In the genomic region with DNA sequence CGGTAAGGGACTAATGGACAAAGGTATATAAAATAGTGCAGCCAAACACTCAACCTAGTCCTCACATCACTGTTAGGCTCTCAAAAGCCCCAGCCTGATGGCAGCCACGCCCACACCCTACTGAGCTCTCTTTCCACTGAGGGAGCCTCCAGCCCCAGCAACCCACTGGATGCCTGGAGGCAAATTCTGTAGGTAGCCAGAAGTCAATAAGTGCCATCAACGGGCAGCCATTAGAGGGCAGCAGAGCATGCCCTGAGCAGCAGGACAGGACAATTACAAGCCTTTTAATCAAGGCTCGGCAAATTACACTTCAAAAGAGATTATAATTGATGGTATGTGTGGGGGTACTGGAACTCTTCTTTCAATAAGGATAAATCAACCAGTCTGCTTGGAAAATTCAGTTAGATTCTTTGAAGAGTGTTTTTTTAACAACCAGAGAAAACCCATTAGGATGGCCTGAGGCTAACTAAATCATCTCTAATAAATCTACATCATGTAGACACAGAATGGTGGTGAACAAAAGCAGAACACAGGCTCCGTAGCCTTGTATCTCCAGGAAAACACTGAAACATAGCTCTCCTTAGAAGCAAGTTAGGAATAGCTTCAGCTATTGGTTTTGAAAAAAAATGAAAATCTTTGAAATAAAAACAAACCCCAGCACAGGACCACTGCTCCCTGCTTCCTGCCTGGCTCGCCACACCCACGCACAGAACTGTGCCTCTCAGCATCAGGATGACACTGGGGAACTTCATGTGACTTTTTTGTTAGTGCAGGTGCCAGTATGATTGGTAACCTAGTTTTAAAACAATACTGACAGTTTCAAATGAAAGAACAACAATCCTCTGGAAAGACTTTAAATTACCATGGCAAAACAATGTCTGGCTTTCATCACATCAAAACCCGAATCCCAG, we compare ENCODE assay signal across 9 mouse cellular contexts. TPM values are rescaled to one million over a fixed set of nuclear protein-coding genes. Genes with fewer than 3 reads are reported as not detected.
DNase-seq lines count a peak whose midpoint lies in the region; ATAC-seq and TF ChIP-seq lines count a peak whose summit lies in the region.
"Had no signal": no experiment of that assay in that cellular context is flagged by ENCODE, and none has a peak within 500 bp of the region (broad histone marks: within the 10 kb centered on the region; RNA-seq: fewer than 3 reads in every experiment).

No protein-coding gene starts in this region.

- peak; percentile 37 for DNase-seq in liver, adult 2 months (ENCODE audit: extremely low read depth, low read depth, low spot score)
- DNase-seq in liver, embryonic 11.5 days (ENCODE audit: low spot score), result no peak
- peak; percentile 67 for DNase-seq in embryonic facial prominence, embryonic 14.5 days (ENCODE audit: low spot score)
- DNase-seq in liver, postnatal 0 days, result peak; percentile 52
- DNase-seq in left cerebral cortex, postnatal 36 days (ENCODE audit: low spot score in 2 of 2), result no peak

- intact Hi-C loops in left cerebral cortex, postnatal 36 days (cut with DNase I), result no loop called here

- no peaks in the 10 kb centered on the region for H3K27me3 ChIP-seq in liver, adult 2 months (ENCODE audit: control insufficient read depth, insufficient read depth, low read length)
- H3K27me3 ChIP-seq in liver, embryonic 11.5 days (replicated peaks; ENCODE audit: control insufficient read depth, insufficient read depth, low read length), result no peaks in the 10 kb centered on the region
- no peaks in the 10 kb centered on the region for H3K27me3 ChIP-seq in embryonic facial prominence, embryonic 14.5 days (replicated peaks; ENCODE audit: control insufficient read depth, insufficient read depth, low read length)
- no peaks in the 10 kb centered on the region for H3K27me3 ChIP-seq in hindbrain, embryonic 15.5 days
- H3K27me3 ChIP-seq in liver, postnatal 0 days (ENCODE audit: insufficient read depth, low read length), result no peaks in the 10 kb centered on the region
- no peaks in the 10 kb centered on the region for H3K27me3 ChIP-seq in neural tube, embryonic 14.5 days (ENCODE audit: control insufficient read depth, insufficient read depth, low read length)
- H3K27me3 ChIP-seq: embryonic facial prominence, embryonic 13.5 days had no signal

- H3K4me1 ChIP-seq in liver, adult 2 months (ENCODE audit: control insufficient read depth, insufficient read depth, low read length), result no peaks in the 10 kb centered on the region
- no peaks in the 10 kb centered on the region for H3K4me1 ChIP-seq in liver, embryonic 11.5 days (replicated peaks; ENCODE audit: control insufficient read depth, insufficient read depth, low read length)
- no peaks in the 10 kb centered on the region for H3K4me1 ChIP-seq in bone marrow, adult 2 months (ENCODE audit: control insufficient read depth, insufficient read depth, low read length)
- H3K4me1 ChIP-seq in embryonic facial prominence, embryonic 14.5 days (ENCODE audit: control insufficient read depth, insufficient read depth, low read length), result peaks cover 12% of the 10 kb centered on the region
- H3K4me1 ChIP-seq in hindbrain, embryonic 15.5 days (replicated peaks), result peaks cover 17% of the 10 kb centered on the region
- no peaks in the 10 kb centered on the region for H3K4me1 ChIP-seq in liver, postnatal 0 days (ENCODE audit: insufficient read depth)
- H3K4me1 ChIP-seq in neural tube, embryonic 14.5 days (ENCODE audit: control insufficient read depth, insufficient read depth, low read length), result peaks cover 10% of the 10 kb centered on the region

- no peak overlapping the region for H3K4me2 ChIP-seq in liver, embryonic 11.5 days
- no peak overlapping the region for H3K4me2 ChIP-seq in embryonic facial prominence, embryonic 14.5 days (ENCODE audit: low read depth, low read length)
- H3K4me2 ChIP-seq in hindbrain, embryonic 15.5 days, result no peak overlapping the region
- no peak overlapping the region for H3K4me2 ChIP-seq in liver, postnatal 0 days (ENCODE audit: low read depth, low read length)
- H3K4me2 ChIP-seq in neural tube, embryonic 14.5 days (ENCODE audit: low read depth, low read length), result no peak overlapping the region
- H3K4me2 ChIP-seq: embryonic facial prominence, embryonic 13.5 days had no signal

- ATAC-seq in liver, embryonic 11.5 days (replicated peaks; ENCODE audit: low FRiP score), result no peak
- peak; percentile 59; the same call in 1 of the 2 replicates for ATAC-seq in embryonic facial prominence, embryonic 14.5 days (ENCODE audit: low read depth)
- 0 out of 2 replicates have a peak, but pooled peaks have one; percentile 29 for ATAC-seq in hindbrain, embryonic 15.5 days (ENCODE audit: low FRiP score, low read depth)
- no peak for ATAC-seq in liver, postnatal 0 days
- ATAC-seq in neural tube, embryonic 14.5 days (ENCODE audit: low read depth), result peak; percentile 56; the same call in 1 of the 2 replicates

- 53% methylated on average over 8 of the region's 8 CpGs for WGBS in liver, adult 2 months
- WGBS in liver, embryonic 11.5 days, result 43% methylated on average over 8 of the region's 8 CpGs
- 50% methylated on average over 8 of the region's 8 CpGs for WGBS in bone marrow, adult 2 months
- 26% methylated on average over 8 of the region's 8 CpGs for WGBS in embryonic facial prominence, embryonic 14.5 days
- WGBS in hindbrain, embryonic 15.5 days, result 31% methylated on average over 8 of the region's 8 CpGs
- 40% methylated on average over 8 of the region's 8 CpGs for WGBS in liver, postnatal 0 days (ENCODE audit: insufficient replicate concordance)
- WGBS in neural tube, embryonic 14.5 days, result 23% methylated on average over 8 of the region's 8 CpGs

- no peak overlapping the region for H3K27ac ChIP-seq in liver, adult 2 months (replicated peaks; ENCODE audit: insufficient read depth, low read depth, low read length)
- no peak overlapping the region for H3K27ac ChIP-seq in liver, embryonic 11.5 days (ENCODE audit: low read depth, low read length)
- no peak overlapping the region for H3K27ac ChIP-seq in bone marrow, adult 2 months (ENCODE audit: control insufficient read depth, insufficient read depth, low read depth, low read length, poor library complexity)
- H3K27ac ChIP-seq in embryonic facial prominence, embryonic 14.5 days (replicated peaks; ENCODE audit: low read depth, low read length), result no peak overlapping the region
- no peak overlapping the region; the same call in 1 of the 2 replicates for H3K27ac ChIP-seq in hindbrain, embryonic 15.5 days (replicated peaks)
- no peak overlapping the region for H3K27ac ChIP-seq in liver, postnatal 0 days (ENCODE audit: low read depth)
- no peak overlapping the region for H3K27ac ChIP-seq in neural tube, embryonic 14.5 days (ENCODE audit: low read depth, low read length)
- H3K27ac ChIP-seq: embryonic facial prominence, embryonic 13.5 days had no signal

- H3K36me3 ChIP-seq in liver, adult 2 months (ENCODE audit: control insufficient read depth, insufficient read depth, low read length), result no peaks in the 10 kb centered on the region
- no peaks in the 10 kb centered on the region for H3K36me3 ChIP-seq in liver, embryonic 11.5 days (ENCODE audit: control insufficient read depth, insufficient read depth, low read length)
- 0 out of 2 replicates have a peak, but pooled peaks cover 2% of the 10 kb centered on the region for H3K36me3 ChIP-seq in embryonic facial prominence, embryonic 14.5 days (ENCODE audit: control insufficient read depth, insufficient read depth, low read length)
- H3K36me3 ChIP-seq in hindbrain, embryonic 15.5 days, result no peaks in the 10 kb centered on the region
- no peaks in the 10 kb centered on the region for H3K36me3 ChIP-seq in liver, postnatal 0 days (replicated peaks; ENCODE audit: insufficient read depth, low read length)
- no peaks in the 10 kb centered on the region for H3K36me3 ChIP-seq in neural tube, embryonic 14.5 days (ENCODE audit: control insufficient read depth, insufficient read depth, low read length)
- H3K36me3 ChIP-seq: embryonic facial prominence, embryonic 13.5 days had no signal

- no peak overlapping the region for H3K4me3 ChIP-seq in liver, adult 2 months (ENCODE audit: insufficient read depth, low read depth, low read length)
- H3K4me3 ChIP-seq in liver, embryonic 11.5 days (ENCODE audit: low read depth, low read length), result no peak overlapping the region
- H3K4me3 ChIP-seq in bone marrow, adult 2 months (replicated peaks; ENCODE audit: control insufficient read depth, low read depth, low read length), result no peak overlapping the region
- no peak overlapping the region for H3K4me3 ChIP-seq in embryonic facial prominence, embryonic 14.5 days (ENCODE audit: low read depth, low read length)
- H3K4me3 ChIP-seq in hindbrain, embryonic 15.5 days, result no peak overlapping the region
- no peak overlapping the region for H3K4me3 ChIP-seq in liver, postnatal 0 days (ENCODE audit: low read depth, low read length)
- no peak overlapping the region for H3K4me3 ChIP-seq in neural tube, embryonic 14.5 days (ENCODE audit: low read depth, low read length)
- H3K4me3 ChIP-seq: embryonic facial prominence, embryonic 13.5 days had no signal

- H3K9ac ChIP-seq in liver, adult 2 months (ENCODE audit: low read depth, low read length), result no peak overlapping the region
- no peak overlapping the region for H3K9ac ChIP-seq in liver, embryonic 11.5 days (ENCODE audit: low read depth, low read length)
- no peak overlapping the region for H3K9ac ChIP-seq in embryonic facial prominence, embryonic 14.5 days (ENCODE audit: low read depth, low read length)
- H3K9ac ChIP-seq in hindbrain, embryonic 15.5 days, result no peak overlapping the region
- no peak overlapping the region for H3K9ac ChIP-seq in liver, postnatal 0 days (replicated peaks)
- H3K9ac ChIP-seq in neural tube, embryonic 14.5 days (replicated peaks; ENCODE audit: low read depth, low read length), result no peak overlapping the region
- H3K9ac ChIP-seq: embryonic facial prominence, embryonic 13.5 days had no signal

- no peaks in the 10 kb centered on the region for H3K79me2 ChIP-seq in liver, adult 2 months (ENCODE audit: control insufficient read depth, insufficient read depth, low read length)

- peak; percentile 89 for TF ChIP-seq CTCF in liver, adult 2 months (IDR thresholded peaks at IDR 0.05; ENCODE audit: low read depth, low read length)
- peak; percentile 52 for TF ChIP-seq CTCF in bone marrow, adult 2 months (IDR thresholded peaks at IDR 0.05; ENCODE audit: control insufficient read depth, insufficient read depth, low read length)
- TF ChIP-seq CTCF in liver, postnatal 0 days (IDR thresholded peaks at IDR 0.05; ENCODE audit: low read depth), result peak; percentile 79

- no peaks in the 10 kb centered on the region for H3K9me3 ChIP-seq in liver, embryonic 11.5 days (ENCODE audit: control insufficient read depth, low read length)
- H3K9me3 ChIP-seq in embryonic facial prominence, embryonic 14.5 days (ENCODE audit: control insufficient read depth, low read length), result no peaks in the 10 kb centered on the region
- no peaks in the 10 kb centered on the region for H3K9me3 ChIP-seq in hindbrain, embryonic 15.5 days
- no peaks in the 10 kb centered on the region for H3K9me3 ChIP-seq in liver, postnatal 0 days (ENCODE audit: low read length)
- no peaks in the 10 kb centered on the region for H3K9me3 ChIP-seq in neural tube, embryonic 14.5 days (ENCODE audit: control insufficient read depth, low read length)
- H3K9me3 ChIP-seq: embryonic facial prominence, embryonic 13.5 days had no signal

- no peak for TF ChIP-seq POLR2A in liver, adult 2 months (IDR thresholded peaks at IDR 0.05; ENCODE audit: extremely low read depth, insufficient read depth, low read length)
- TF ChIP-seq POLR2A in bone marrow, adult 2 months (IDR thresholded peaks at IDR 0.05; ENCODE audit: borderline replicate concordance, control insufficient read depth, low read depth, low read length), result no peak

- no peak for TF ChIP-seq EP300 in liver, postnatal 0 days (IDR thresholded peaks at IDR 0.05; ENCODE audit: low read depth)

RNA-seq across cellular contexts. Expression of a gene that starts 30.4 kb away (rescaled TPM):
- total RNA-seq in liver, adult 2 months (2014; rRNA removed), result 1.6 and 3.1 TPM in 2 replicates
- polyA plus RNA-seq in liver, adult 2 months (2012; rRNA removed), result 0.30 and 0.80 TPM in 2 replicates
- polyA plus RNA-seq in liver, embryonic 11.5 days (2014; fragmentation: Nextera tagmentation; extraction: Ambion mirVana), result 4.6 and 5.3 TPM in 2 replicates
- 0.47 and 2.7 TPM in 2 replicates for polyA plus RNA-seq in bone marrow, adult 2 months (2011; ENCODE audit: insufficient read depth, insufficient read length, low replicate concordance, missing spikeins)
- polyA plus RNA-seq in embryonic facial prominence, embryonic 14.5 days (2014; fragmentation: Nextera tagmentation; extraction: Ambion mirVana), result 19.6 and 20.4 TPM in 2 replicates
- 28.1 and 30.5 TPM in 2 replicates for polyA plus RNA-seq in hindbrain, embryonic 15.5 days (2015; fragmentation: Nextera tagmentation; extraction: Ambion mirVana)
- 0.44 and 0.61 TPM in 2 replicates for polyA plus RNA-seq in liver, postnatal 0 days (2015; fragmentation: Nextera tagmentation; extraction: Ambion mirVana)
- polyA plus RNA-seq in neural tube, embryonic 14.5 days (2014; fragmentation: Nextera tagmentation; extraction: Ambion mirVana), result 49.0 and 55.2 TPM in 2 replicates
- total RNA-seq in left cerebral cortex, postnatal 36 days (2021), result 10 to 100 TPM; 59.5 to 60.0 TPM

Comparison
In these comparisons a context has a peak if more than half of its experiments do, and no peak if none do; other contexts are left out.
1. DNase-seq: peak in liver, adult 2 months (single experiment), embryonic facial prominence, embryonic 14.5 days (single experiment) and liver, postnatal 0 days (single experiment); none in liver, embryonic 11.5 days (single experiment) and left cerebral cortex, postnatal 36 days (0 of 2).
2. ATAC-seq: peak in embryonic facial prominence, embryonic 14.5 days (single experiment), hindbrain, embryonic 15.5 days (single experiment) and neural tube, embryonic 14.5 days (single experiment); none in liver, embryonic 11.5 days (single experiment) and liver, postnatal 0 days (single experiment).
3. Peak in every context shown above with its lines, with median percentiles within 50 percentile points of each other: CTCF ChIP-seq.